Mouse (Mus musculus) embryo, embryonic 10.5 days (tissue): ENCODE data around the gene Oaf.

Experiments used
- DNase-seq: peaks from one replicate; pipeline ENCODE4 v3.0.0-alpha.2; 2015; ENCODE audit warnings: low spot score

The Oaf gene

DNA sequence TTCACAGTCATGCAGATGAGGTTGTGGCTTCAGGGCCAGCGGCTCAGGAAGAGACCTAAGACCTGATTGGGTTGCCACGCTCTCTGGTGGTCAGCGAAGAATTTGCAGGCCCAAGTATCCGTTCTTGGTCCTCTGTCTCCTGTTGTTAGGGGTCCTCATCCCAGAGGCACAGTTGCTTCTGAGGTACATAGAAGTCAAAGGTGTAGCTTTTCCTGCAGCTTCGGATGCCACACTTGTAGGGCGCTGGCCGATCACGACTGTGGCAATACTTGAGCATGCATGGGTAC is 17.3 kb downstream of the Oaf start:
- peak; percentile 69 for DNase-seq

DNA sequence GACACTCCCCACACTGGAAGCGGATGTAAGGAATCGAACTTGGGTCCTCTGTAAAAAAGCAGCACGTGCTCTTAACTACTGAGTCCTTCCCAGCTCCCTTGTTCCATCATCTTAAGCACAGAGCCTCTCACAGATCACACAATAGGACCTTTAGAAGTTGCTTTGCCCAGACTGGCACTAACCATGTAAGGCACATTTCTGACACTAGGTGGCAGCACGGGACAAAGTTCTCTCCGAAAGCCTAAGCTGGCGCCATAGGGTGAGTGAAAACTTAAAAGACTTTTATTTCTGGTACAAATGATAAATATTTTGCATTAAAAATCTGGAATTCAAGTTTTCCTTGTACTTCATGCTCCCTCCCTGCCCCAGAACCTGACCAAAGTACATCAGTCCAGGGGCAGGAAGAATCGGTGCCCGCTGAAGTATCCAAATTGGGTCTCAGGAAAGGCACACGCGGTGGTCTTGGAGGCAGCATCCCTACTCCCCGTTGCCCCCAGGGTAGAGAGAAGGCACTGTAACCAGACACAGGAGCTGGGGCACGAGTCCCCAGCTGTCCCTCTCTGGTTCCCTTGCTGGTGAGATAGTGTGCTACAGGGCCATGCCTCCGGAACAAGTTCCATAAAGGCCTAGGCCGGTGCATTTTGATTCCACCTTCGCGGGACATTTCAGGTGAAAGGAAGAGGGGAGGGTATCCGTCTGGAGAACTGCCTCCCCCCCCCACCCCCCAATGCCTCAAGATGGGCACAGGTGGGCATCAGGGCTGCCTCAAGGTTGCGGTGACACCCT is 17.9 kb downstream of the Oaf start:
- DNase-seq: peak; percentile 96

DNA sequence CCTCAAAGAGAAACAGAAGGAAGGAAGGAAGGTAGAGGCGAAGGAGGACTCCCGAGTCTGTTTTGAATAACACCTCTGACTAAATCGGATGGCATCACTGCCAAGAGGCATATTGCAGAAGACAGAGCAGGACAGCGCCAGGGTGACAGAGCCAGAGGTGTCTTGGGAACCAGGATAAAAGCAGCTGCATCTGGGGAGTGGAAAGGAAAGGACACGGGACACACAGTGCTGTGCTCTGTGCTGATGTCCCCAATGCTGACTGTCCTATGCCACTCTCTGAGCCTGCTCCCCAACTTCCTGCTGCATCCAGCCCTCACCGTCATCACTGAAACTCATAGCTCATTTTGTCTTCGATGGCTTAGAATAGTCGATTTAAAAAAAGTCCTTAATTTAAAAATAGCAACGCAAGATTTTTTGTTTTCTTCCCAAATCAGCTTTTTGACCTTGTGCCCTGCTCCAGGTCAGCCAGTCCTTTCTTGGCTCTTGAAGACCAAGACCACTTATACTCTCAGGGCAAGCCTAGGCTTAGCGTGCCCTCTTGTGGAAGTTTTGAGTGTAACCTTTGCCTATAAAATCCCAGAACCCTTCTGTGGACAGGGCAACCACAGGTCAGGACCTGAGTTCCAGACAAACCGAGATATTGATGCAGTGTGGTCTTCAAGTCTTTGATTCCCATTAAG is 28.8 kb downstream of the Oaf start:
- DNase-seq: peak; percentile 92

DNA sequence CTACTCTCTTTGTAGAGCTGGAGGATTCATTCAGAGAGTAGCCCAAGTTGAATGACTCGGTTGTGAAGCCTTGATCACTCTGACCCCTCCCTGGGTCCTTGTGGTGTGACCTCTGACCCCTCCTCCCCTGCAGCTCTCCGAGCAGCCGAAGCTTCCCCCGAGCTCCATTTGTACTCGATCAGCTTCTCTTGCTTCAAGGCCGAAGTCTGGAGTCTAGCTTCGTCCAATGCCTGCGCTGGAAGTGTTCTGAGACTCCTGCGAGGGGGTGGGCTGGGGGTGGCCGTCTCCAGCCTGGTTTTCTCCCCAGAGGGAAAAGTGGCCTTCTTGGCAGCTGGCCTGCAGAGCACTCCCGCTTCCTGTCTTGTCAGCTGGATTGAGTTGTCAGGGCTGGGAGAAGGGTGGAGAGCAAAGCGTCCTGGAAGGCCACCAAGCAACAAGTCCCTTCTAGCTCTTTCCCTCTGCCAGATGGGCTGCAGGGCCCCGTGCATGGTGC is 29.5 kb downstream of the Oaf start, which contains the start of gene Pou2f3:
Gene Pou2f3, minus strand, starts transcription at position 180 of the 493 bp plus-strand sequence.
- peak; percentile 75 for DNase-seq

DNA sequence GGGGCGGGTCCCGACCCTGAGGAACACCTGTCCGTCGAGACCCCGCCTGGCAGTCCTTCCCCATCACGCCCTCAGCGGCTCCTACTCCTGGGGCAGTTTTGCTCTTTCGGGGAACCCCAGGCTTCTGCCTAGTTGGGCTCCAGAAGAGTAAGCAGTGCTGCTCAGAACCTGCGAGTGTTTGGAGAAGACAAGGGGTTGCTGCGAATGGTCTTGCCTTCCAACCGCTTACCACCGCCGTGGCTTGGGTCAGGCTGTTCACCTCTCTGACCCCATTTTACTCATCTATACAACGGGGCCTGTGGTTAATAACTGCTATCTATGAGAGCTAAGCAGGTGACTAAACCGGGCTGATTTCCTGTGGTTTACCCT is 33.7 kb downstream of the Oaf start:
- no peak for DNase-seq

DNA sequence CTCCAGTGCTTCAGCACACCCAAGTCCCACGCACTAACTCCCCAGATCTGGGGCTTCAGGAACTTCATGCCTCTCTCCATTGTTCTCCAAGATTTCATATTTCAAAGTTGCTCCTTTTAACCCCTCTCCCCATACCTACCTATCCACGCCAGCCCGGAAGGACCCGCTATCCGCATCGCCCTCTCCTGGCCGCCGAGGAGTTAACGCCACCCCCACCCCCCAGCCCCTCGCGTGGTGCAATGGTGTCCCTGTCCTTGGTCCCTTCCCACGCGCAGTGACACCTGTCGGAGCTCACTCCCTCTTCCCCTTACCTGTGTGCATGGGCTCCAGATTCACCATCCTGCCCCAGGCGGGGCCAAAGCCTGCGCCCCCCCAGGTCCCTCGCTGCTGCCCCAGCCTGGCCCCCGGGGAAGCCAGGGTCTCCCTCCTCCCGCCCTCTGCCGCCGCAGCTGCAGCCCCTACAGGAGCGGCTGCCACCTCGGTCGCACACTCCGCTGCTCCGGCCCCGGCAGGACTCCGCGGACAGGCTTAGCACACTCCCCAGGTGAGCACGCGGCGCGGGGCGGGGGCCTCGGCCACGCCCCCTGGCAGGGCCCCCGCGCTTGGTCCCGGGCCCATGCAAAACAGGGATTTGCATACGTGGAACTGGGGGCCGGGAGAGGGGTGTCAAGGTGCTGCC is 34.2 kb downstream of the Oaf start:
- DNase-seq: no peak

DNA sequence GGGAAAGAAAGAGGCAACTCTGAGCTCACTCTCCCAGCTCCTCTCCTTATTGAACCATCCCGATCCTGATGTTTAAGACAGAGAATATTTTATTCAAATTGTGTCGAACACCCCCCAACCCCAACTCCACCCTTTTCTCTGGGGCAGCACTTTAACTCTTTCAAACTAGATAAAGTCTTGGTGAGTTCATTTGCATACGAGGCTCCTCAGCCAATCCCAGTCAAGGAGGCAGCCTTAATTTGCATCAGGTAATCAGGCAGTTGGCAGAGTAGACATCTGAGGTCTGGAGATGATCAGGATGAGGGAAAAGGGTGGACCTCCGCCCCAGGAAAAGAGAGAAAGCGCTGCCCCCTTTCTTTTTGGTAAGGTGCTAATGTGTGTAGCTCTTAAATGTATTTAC is 39.5 kb downstream of the Oaf start:
- DNase-seq: no peak

DNA sequence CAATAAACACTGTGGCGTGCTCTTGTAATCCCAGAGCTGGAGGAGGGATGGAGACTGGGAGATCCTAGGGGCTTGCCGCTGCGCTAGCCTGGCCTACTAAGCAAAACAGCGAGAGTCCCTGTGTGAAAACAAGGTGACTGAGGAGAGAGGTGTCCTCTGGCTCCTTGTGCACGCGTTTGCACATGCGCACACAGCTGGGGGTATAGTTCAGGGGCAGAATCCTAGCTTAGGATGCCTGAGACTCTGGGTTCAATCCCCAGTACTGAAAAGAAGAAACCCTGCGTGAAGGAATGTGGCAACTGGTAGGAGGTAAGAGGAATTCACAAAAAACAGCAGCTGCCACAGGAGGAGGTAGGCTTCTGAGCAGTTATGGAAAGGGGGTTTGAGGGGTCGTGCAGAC is 45.7 kb downstream of the Oaf start:
- no peak for DNase-seq

DNA sequence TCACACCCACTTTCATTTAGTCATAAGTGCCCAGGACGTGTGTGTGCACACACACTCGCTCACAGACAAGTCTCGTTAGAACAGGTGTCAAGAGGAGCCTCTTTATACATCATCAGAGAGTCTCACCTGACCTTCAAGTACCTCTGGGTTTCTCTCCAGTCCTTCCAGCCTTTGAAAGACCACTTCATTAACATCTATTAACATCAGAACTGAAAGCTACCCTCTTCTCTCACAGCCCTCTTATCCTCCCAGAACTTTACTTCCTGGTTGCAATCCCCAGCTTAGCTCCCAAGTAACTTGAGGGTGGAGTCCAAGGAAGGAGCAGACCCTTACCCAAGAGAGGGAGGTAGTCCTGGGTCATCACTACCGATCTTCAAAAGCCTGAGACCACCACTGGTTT is 48.1 kb downstream of the Oaf start:
- no peak for DNase-seq

DNA sequence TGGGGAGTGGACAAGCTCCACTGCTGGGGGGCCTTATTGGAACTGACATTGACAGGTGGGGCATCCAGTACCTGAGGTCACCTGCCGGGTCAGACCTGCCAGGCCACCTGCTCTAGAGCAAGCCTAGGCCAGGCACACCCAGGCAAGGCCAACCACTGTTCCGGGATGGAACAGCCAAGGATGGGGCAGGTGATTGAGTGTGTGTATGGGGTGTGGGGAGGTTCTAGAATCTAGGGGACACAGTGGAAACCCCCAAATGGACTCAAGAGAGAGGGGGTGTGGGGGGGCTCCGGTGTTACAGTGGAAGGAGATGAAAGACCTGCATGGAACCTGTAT is 50.7 kb downstream of the Oaf start:
- no peak for DNase-seq

DNA sequence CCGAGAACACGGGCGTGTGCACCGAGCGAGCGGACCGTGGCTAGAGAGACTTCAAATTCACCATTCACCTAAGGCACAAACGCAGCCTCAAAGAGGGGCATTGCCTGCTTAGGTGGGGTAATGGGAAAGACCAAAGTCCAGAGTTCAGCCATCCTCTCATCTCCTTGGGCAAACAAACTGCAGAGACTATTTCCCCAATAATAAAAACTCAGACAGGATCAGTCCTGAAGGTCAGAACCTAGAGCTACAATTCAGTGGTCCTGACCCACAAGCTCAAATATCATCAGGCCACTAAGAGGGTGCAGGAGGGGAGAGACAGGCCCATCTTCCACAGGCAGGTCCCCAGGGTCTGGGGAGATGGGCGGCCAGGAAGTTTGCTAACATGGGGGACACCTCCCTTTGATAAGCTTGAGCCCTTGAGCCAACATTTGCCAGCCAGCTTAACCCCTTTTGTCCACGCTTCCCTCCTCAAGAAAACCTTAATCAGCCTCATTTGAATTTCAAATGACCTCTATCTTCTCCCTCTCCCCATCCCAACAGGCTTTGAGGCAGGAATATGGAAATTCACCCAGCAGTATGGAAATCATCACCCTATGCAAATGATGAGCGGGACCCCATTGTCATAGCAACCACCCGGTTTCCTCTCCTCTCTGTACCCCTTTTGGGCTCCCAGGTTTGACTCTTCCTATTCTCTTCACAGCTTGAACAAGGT is 51.2 kb downstream of the Oaf start:
- DNase-seq: no peak

DNA sequence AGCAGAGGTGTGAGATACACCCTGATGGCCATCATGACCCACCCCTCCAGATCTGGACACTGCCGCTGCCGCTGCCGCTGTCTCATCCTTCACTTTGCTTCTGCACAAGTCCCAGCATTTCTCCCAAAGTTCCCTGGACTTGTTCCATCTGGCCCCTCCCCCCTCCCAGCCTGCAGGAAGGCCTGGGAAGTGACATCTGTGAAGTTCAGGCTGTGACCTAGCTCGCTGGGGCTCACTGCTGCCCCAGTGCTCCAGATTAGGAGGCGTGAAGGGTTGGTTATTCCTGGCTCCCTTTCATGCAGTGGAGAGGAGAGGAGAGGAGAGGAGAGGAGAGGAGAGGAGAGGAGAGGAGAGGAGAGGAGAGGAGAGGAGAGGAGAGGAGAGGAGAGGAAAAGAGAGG is 60.1 kb downstream of the Oaf start:
- DNase-seq: peak; percentile 9

DNA sequence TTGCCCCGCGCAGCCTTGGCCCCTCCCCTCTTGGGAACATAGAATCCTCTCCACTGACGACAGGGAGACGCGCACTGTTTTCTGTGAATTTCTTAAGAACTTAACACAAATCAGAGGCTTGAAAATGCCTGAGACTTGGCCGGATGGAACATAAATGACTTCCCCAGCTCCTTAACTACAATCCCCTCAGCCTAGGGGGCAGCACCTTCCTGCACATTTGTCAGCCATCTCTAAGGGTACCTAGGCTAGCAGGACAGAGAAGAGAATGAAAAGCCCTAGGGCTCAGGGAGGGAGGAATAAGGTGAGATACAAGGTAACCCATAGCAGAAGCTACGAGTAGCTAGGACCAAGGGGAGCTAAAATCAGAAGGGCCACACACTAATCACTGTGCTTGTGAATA is 61.5 kb downstream of the Oaf start:
- DNase-seq: peak; percentile 8
